Mouse (Mus musculus): ENCODE measurements around the gene Fxyd4. TPM values are rescaled to one million over a fixed set of nuclear protein-coding genes. Genes with fewer than 3 reads are reported as not detected.
A peak's percentile ranks its signal among the peaks of the same experiment; 100 is the strongest.

The Fxyd4 gene
- not detected in 2 replicates for polyA plus RNA-seq (2011; ENCODE audit: insufficient read depth, insufficient read length, low replicate concordance, missing spikeins)

DNA sequence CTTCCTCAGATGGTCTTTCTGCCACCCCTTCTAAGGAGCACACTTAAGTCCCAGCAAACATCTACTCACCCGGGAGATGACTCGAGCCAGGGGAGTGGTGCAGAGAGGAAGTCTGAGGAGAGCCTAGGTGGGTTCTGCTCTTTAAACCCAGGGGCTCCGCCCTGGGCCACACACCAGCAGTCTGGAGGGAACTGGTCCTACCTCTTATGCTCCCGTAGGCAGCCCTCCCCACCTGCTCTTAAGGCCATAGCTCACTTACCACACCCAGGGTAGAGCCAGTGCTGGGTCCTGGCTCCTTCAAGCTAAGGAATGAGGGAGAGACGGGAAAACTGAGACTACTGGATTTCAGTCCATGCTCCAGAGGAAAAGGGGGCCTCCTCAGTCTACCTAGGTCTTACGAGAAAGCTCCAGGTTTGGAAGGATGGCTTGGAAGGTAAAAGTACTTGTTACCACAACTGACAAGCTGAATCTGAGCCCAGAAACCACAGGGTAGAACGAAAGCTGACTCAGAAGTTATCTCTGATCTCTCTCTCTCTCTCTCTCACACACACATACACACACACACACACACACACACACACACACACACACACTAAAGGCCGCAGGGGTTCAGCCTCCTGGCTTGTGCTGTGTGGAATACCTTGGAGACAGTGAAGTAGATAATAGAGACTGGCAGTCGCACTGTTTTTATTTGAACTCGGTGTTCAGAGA is at the start of gene Fxyd4:
TSS of gene Fxyd4 (minus strand) at position 471 of the 711 bp plus-strand sequence.
- H3K4me3 ChIP-seq (replicated peaks; ENCODE audit: control insufficient read depth, low read depth, low read length) = no peak within 1 kb of the TSS
- WGBS = 59% methylated on average over 10 of the region's 10 CpGs
- no peak for TF ChIP-seq POLR2A (IDR thresholded peaks at IDR 0.05; ENCODE audit: borderline replicate concordance, control insufficient read depth, low read depth, low read length)
- TF ChIP-seq CTCF (IDR thresholded peaks at IDR 0.05; ENCODE audit: control insufficient read depth, insufficient read depth, low read length) = no peak
- H3K4me1 ChIP-seq (ENCODE audit: control insufficient read depth, insufficient read depth, low read length) = peaks cover 3% of the 10 kb centered on the region; the same call in 1 of the 2 replicates
- H3K27ac ChIP-seq (ENCODE audit: control insufficient read depth, insufficient read depth, low read depth, low read length, poor library complexity) = no peak within 1 kb of the TSS

DNA sequence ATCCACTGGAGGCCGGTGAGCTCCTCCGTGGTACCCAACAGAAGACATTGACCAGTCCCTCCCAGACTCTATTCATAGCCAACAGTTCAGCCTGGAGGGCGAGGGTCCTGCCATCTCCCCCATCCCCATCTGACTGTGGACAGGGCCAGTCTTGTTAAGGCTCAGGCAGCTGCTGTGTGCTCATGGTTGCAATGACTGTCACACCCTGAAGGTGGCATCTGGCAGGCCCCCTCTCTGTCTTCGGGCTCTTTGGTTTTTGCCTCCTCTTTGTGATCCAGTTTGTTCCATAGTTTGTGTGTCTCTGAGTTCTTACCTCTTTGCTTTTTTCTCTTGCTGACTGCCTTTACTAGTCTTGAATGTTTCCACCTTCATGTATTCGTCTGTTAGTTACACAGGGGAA is 49.7 kb upstream of the Fxyd4 start:
- no peak overlapping the region for H3K4me3 ChIP-seq (replicated peaks; ENCODE audit: control insufficient read depth, low read depth, low read length)
- H3K27ac ChIP-seq (ENCODE audit: control insufficient read depth, insufficient read depth, low read depth, low read length, poor library complexity) = no peak overlapping the region
- no peaks in the 10 kb centered on the region for H3K4me1 ChIP-seq (ENCODE audit: control insufficient read depth, insufficient read depth, low read length)
- TF ChIP-seq POLR2A (IDR thresholded peaks at IDR 0.05; ENCODE audit: borderline replicate concordance, control insufficient read depth, low read depth, low read length) (no peak), CTCF (IDR thresholded peaks at IDR 0.05; ENCODE audit: control insufficient read depth, insufficient read depth, low read length) (no peak)
- 59% methylated on average over 5 of the region's 5 CpGs for WGBS

DNA sequence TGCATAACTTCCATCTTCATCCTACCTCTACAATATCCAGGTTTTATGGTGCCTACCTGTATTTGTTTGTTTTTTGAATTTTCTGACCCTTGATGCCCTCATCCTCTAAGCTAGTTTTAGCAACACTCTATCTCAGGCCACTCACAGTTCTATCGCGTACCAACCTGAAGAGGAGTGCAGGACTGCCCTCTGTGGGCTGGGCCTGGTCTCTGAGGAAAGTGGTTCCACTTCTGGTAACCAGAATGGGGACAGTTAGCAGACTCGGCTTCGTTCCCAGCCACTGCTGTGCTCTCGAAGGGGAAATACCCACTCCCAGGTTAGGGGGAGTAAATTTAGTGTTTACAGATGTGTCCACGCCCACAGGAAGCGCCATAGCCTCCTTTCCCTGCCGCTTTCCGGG is 29.2 kb upstream of the Fxyd4 start:
- TF ChIP-seq POLR2A (IDR thresholded peaks at IDR 0.05; ENCODE audit: borderline replicate concordance, control insufficient read depth, low read depth, low read length) (no peak), CTCF (IDR thresholded peaks at IDR 0.05; ENCODE audit: control insufficient read depth, insufficient read depth, low read length) (peak; percentile 31; the same call in 1 of the 2 replicates)
- Histone ChIP-seq H3K4me3 (replicated peaks; ENCODE audit: control insufficient read depth, low read depth, low read length) (no peak overlapping the region), H3K27ac (ENCODE audit: control insufficient read depth, insufficient read depth, low read depth, low read length, poor library complexity) (no peak overlapping the region), H3K4me1 (ENCODE audit: control insufficient read depth, insufficient read depth, low read length) (no peaks in the 10 kb centered on the region; the same call in 1 of the 2 replicates)
- 5% methylated on average over 9 of the region's 9 CpGs for WGBS

DNA sequence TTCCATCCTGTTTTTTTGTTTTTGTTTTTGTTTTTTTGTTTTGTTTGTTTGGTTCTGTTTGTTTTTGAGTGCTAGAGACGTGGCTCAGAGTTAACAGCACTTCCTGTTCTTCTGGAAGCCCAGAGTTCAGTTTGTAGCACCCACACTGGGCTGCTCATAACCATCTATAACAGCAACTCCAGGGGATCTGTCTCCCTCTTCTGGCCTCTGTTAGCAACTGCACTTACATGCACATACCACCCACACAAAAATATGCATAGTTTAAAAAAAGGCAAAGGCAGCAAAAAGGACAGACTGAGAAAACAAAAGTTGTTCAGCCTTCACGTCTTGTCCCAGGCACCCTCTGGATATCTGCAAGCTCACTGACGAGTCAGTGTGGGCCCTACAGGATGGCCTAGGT is 25.7 kb upstream of the Fxyd4 start:
- WGBS = 82% methylated on average over 3 of the region's 3 CpGs
- TF ChIP-seq POLR2A (IDR thresholded peaks at IDR 0.05; ENCODE audit: borderline replicate concordance, control insufficient read depth, low read depth, low read length) = no peak
- no peak for TF ChIP-seq CTCF (IDR thresholded peaks at IDR 0.05; ENCODE audit: control insufficient read depth, insufficient read depth, low read length)

DNA sequence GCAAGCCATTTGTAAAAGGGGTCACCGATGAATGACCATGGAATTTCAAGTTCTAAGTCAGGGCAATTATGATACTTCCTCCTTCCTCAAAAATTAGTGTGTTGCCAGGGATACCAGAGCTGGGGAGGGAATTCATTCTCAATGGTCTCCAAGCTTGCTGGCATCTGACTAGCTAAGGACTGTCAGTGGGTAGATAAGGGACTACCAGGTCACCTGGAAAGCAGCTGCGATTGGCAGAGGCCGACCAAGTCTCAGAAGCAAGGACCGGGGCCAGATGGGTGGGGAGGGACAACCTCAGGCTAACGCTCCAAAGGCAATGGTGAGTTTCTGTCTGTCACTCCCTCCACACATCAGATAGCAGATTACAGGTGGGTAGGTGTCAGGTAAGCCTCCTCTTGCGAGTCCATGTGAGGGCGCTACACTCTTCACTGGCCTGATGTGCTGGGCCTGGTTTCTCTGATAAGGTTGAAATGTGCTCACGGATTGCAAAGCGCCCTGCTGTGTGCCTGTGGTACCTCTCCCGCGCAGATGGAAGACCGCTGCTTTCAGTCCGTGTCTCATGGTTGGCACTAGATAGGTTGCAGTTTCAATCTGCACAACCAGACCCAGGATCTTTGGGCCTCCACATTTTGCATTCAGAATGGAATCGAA is 19.5 kb upstream of the Fxyd4 start:
- Histone ChIP-seq H3K27ac (ENCODE audit: control insufficient read depth, insufficient read depth, low read depth, low read length, poor library complexity) (no peak overlapping the region), H3K4me1 (ENCODE audit: control insufficient read depth, insufficient read depth, low read length) (no peaks in the 10 kb centered on the region), H3K4me3 (replicated peaks; ENCODE audit: control insufficient read depth, low read depth, low read length) (no peak overlapping the region)
- TF ChIP-seq CTCF (IDR thresholded peaks at IDR 0.05; ENCODE audit: control insufficient read depth, insufficient read depth, low read length) = no peak
- no peak for TF ChIP-seq POLR2A (IDR thresholded peaks at IDR 0.05; ENCODE audit: borderline replicate concordance, control insufficient read depth, low read depth, low read length)
- WGBS = 54% methylated on average over 14 of the region's 14 CpGs

More for the DNA sequence above, 25.7 kb upstream of the Fxyd4 start:
- no peak overlapping the region for H3K4me3 ChIP-seq (replicated peaks; ENCODE audit: control insufficient read depth, low read depth, low read length)
- H3K27ac ChIP-seq (ENCODE audit: control insufficient read depth, insufficient read depth, low read depth, low read length, poor library complexity) = no peak overlapping the region
- H3K4me1 ChIP-seq (ENCODE audit: control insufficient read depth, insufficient read depth, low read length) = no peaks in the 10 kb centered on the region

DNA sequence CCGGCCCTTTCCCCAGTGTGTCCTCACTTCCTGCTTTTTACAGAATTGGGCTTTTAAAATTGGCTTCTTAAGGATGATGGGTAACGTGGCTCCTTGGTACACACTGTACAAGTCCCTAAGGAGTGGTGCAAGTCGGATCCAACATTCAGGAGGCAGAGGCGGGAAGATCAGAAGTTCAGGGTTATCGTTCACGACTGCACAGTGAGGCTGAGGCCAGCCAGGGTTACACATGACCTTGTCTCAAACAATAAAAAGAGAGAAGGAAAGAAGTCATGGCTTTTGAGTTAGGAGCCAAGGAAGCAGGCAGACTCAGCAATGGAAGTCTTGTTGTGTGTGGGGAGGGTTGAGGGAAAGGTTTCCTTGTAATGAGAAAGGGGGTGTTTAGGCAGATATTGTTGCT is 18.7 kb upstream of the Fxyd4 start:
- no peak overlapping the region for H3K27ac ChIP-seq (ENCODE audit: control insufficient read depth, insufficient read depth, low read depth, low read length, poor library complexity)
- WGBS = 69% methylated on average over 6 of the region's 6 CpGs
- no peak overlapping the region for H3K4me3 ChIP-seq (replicated peaks; ENCODE audit: control insufficient read depth, low read depth, low read length)
- no peaks in the 10 kb centered on the region for H3K4me1 ChIP-seq (ENCODE audit: control insufficient read depth, insufficient read depth, low read length)
- no peak for TF ChIP-seq CTCF (IDR thresholded peaks at IDR 0.05; ENCODE audit: control insufficient read depth, insufficient read depth, low read length)
- no peak for TF ChIP-seq POLR2A (IDR thresholded peaks at IDR 0.05; ENCODE audit: borderline replicate concordance, control insufficient read depth, low read depth, low read length)

DNA sequence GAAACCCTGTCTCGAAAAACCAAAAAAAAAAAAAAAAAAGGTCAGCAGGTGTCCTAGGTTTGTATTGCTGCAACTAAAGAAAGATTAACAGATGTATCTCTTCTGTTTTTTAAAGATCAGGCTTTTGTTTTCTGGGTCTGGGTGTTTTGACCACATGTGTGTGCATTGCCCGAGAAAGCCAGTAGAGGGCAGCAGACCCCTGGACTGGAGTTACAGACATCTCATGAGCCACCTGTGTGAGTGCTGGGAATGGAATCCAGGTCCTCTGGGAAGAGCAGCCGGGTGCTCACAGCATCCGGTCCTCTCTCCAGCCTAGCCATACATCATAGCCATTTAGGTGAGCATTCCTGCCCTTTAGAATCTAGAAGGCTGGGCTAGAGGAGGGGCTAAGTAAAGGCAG is 14.8 kb upstream of the Fxyd4 start:
- TF ChIP-seq CTCF (IDR thresholded peaks at IDR 0.05; ENCODE audit: control insufficient read depth, insufficient read depth, low read length) (peak; percentile 64; the same call in 1 of the 2 replicates), POLR2A (IDR thresholded peaks at IDR 0.05; ENCODE audit: borderline replicate concordance, control insufficient read depth, low read depth, low read length) (no peak)
- H3K4me1 ChIP-seq (ENCODE audit: control insufficient read depth, insufficient read depth, low read length) = no peaks in the 10 kb centered on the region
- 77% methylated on average over 4 of the region's 4 CpGs for WGBS
- no peak overlapping the region for H3K4me3 ChIP-seq (replicated peaks; ENCODE audit: control insufficient read depth, low read depth, low read length)
- no peak overlapping the region for H3K27ac ChIP-seq (ENCODE audit: control insufficient read depth, insufficient read depth, low read depth, low read length, poor library complexity)

DNA sequence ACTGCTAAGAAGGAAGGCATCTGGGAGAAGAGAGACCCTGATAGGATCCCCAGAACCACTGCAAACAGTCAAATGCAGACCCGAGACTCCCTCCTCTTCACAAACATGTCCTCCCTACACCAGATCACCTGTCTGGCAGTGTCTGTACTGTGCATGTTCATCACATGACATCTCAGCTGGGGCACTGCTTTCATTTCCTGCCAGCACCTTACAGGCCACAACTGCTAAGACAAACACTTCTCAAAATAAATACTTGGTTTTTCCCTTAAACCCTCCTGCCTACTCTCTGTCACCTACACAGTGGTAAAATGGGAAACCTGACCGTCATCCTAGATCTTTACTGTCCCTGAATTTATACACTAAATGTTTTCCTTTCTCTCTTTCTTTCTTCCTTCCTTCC is 6.4 kb upstream of the Fxyd4 start:
- WGBS = 75% methylated on average over 2 of the region's 2 CpGs
- Histone ChIP-seq H3K4me3 (replicated peaks; ENCODE audit: control insufficient read depth, low read depth, low read length) (no peak overlapping the region), H3K4me1 (ENCODE audit: control insufficient read depth, insufficient read depth, low read length) (no peaks in the 10 kb centered on the region), H3K27ac (ENCODE audit: control insufficient read depth, insufficient read depth, low read depth, low read length, poor library complexity) (no peak overlapping the region)
- no peak for TF ChIP-seq POLR2A (IDR thresholded peaks at IDR 0.05; ENCODE audit: borderline replicate concordance, control insufficient read depth, low read depth, low read length)
- TF ChIP-seq CTCF (IDR thresholded peaks at IDR 0.05; ENCODE audit: control insufficient read depth, insufficient read depth, low read length) = no peak
